Mouse (Mus musculus) heart, adult 11 months (tissue): ENCODE data around the gene Olfr222.
A peak's percentile ranks its signal among the peaks of the same experiment; 100 is the strongest.

Experiments
- DNase-seq: peaks from one replicate; pipeline ENCODE4 v3.0.0; 2022

Gene Olfr222

GRCm38 (mm10) chr11:59540123-59540522, 35.9 kb downstream of the Olfr222 start:
- DNase-seq = no peak

- peak; percentile 95 for DNase-seq
Observed at GRCm38 (mm10) chr11:59538387-59538786, 37.6 kb downstream of the Olfr222 start.

DNA sequence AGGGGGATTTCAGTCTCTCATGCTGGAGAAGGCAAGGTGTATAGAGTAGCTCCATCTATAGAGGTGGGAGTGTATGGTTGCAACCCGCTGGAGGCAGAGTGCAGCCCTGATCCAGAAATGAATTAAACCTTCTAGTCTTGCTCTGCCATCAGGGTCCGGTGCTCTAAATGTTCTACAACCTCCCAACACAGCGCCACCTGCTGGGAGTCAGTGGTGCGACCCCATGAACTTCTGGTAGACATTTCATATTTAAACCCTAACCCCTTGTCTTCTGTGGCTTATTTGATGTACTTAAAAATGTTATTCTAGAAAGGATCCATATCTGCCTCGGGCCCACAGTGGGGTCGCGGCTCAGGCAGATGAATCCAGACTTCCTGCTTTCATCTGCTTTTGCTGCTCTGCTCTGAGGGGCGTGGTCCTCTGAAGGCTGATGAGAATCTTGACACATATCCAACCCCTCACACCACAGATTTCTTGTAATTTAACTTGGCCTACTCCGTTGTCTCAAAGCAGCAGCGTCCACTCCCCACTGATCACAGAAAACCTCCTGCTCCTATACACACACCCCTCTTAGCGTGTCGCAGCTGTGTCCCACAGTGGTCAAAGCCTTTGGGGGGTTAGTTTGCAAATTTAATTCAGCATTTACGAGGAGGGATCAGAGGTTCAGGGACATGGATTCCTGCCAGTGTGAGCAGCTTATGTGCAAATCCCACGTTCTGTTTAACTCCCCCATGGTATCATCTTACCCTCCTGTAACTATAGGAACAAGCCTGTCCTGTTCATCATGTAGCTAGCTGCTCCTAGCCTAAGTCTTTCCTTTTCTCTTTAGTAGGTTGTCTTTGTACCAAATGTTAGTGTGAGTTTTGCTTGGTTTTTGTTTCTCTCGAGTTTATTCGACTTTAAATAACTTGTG, 38.6 kb downstream of the Olfr222 start:
- peak; percentile 87 for DNase-seq

GRCm38 (mm10) chr11:59531562-59531961, 44.5 kb downstream of the Olfr222 start:
- no peak for DNase-seq

DNA sequence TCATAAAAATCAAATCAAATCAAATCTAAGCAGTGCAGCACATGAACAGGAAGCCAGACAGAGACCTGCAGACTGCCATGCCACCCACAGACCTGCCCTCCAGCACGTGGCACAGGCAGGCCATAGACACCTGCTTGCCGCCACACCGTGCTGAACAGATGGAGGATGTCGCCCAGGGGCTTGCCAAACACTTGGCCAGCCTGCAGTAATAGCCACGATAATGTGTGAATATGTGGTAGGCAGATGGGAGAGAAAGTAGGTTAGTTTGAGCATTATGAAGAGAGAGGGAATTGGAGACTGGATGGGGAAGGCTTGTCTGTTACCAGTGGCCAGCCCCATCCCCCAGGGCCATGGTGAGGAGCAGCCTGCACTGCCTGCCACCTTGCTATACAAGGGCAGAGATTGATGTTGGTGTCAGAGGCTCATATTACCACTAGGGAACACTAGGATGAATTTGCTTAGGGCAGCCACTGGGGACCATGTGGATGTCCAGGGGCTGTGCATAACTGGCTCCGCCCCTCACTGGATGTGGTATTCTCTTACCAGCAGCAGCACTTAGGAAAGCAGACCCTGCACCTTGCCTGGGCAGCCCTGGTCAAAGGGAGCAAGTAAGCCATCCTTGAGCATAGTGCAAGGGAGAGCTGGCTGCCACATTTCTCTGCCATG, 45.0 kb downstream of the Olfr222 start:
- DNase-seq = no peak

DNA sequence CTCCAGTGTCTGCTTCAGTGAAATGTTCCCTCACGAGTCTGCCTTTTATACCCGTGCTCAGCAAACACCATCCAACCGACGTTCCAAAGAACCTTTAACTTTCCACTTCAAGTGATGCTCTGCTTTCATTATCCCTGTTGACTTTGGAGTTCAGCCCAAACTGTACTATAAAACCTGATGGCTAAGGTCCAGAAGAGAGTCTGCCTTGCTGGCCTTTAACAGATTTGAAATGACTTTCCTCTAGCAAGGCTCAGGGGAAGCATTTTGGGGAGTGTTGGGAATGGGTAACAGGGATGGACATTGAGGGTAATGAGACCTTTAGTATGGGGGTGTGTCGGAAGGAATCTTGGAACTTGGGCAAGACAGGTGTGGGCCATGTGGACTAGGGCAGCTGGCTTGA, 45.8 kb downstream of the Olfr222 start:
- DNase-seq = no peak

DNA sequence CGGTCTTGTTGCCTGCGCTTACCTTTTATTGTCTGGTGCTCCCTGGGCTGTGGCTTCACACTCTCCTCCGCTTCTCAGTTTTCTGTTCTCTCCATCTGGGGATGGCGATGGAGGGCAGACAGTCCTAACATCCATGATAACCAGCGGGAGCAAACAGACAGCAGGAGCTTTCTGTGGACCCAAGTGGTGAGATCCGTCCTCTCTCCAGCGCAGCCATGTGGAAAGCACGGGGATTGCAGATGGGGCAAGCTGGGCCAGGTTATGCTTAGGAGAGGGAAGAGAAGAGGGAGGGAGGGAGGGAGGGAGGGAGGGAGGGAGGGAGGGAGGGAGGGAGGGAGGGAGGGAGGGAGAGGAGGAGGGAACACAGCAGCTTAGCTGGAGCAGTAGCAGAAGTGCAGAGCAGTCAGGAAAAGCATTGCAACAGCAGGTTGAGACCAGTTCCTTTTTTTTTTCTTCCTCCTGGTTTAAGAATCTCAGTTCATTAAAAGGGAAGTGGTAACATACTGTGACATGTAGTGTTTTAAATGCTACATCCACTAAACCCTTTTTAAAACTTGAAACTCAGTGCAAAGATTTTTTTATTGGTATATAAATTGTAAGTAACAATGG, 49.5 kb downstream of the Olfr222 start, which contains the start of gene Zkscan17:
TSS of gene Zkscan17 (minus strand) at position 280 of the 609 bp plus-strand sequence.
- peak; percentile 91 for DNase-seq

DNA sequence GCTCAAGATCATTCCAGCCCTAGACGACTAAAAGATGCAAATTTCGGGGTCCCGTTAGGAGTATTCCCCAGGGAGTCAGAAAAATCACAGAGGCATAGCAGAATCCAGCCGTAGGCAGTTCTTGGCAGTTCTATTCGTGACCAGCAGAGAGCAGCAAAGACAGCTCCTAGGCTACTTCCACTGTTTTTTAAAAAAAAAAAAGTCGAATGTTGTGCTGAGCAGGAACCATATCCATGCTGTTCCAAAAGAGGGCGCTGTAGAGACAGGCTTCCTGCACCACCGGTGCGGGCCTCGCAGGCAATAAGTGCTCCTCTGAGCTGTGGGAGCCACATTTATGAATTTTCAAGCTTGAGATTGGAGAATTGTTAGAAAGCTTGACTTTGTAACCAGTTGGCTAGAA, 50.8 kb downstream of the Olfr222 start:
- DNase-seq = peak; percentile 93

DNA sequence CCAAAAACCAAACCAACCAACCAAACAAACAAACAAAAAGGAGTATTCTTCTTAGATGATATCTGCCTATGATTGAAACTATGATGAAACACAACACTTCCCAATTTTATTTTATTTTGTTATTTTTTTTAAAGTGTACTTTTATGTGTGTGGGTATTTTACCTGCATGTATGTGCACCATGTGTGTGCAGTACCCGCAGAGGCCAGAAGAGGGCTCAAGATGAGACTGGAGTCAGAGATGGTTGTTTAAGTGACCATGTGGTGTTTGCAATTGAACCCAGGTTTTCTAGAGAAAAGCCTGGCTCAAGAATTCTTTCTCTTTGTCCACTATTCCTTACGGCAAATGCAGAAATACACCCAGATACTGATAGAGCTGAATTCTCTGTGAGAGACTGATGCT, 51.9 kb downstream of the Olfr222 start:
- no peak for DNase-seq
